In genomic region chr7:97414426-97414825, GRCm38 (mm10) we compare ENCODE assay signal across 16 mouse cellular contexts. TPM values are rescaled to one million over a fixed set of nuclear protein-coding genes. Genes with fewer than 3 reads are reported as not detected.
DNase-seq lines count a peak whose midpoint lies in the region; ATAC-seq and TF ChIP-seq lines count a peak whose summit lies in the region.
"Had no signal": no experiment of that assay in that cellular context is flagged by ENCODE, and none has a peak within 500 bp of the region (broad histone marks: within the 10 kb centered on the region; RNA-seq: fewer than 3 reads in every experiment).

No protein-coding gene starts in this region.

- peak overlapping the region; percentile 50; the same call in 1 of the 2 replicates for H3K27ac ChIP-seq in kidney, adult 2 months (ENCODE audit: insufficient read depth, low read depth, low read length)
- H3K27ac ChIP-seq in kidney, embryonic 15.5 days, result no peak overlapping the region
- H3K27ac ChIP-seq in brown adipose tissue, adult 24 weeks (replicated peaks; ENCODE audit: low read depth, low read length), result peak overlapping the region; percentile 76
- H3K27ac ChIP-seq in neural tube, embryonic 15.5 days (replicated peaks), result no peak overlapping the region
- H3K27ac ChIP-seq: embryonic facial prominence, embryonic 10.5 days; hindbrain, embryonic 14.5 days; left cerebral cortex, adult 2 months; lung, embryonic 15.5 days; midbrain, embryonic 10.5 days had no signal

- no peak for ATAC-seq in kidney, embryonic 15.5 days (replicated peaks; ENCODE audit: low FRiP score)
- ATAC-seq in neural tube, embryonic 15.5 days (ENCODE audit: low FRiP score), result no peak

- peaks cover 1% of the 10 kb centered on the region; the same call in 1 of the 2 replicates for H3K36me3 ChIP-seq in kidney, adult 2 months (ENCODE audit: control insufficient read depth, insufficient read depth, low read length)
- peaks cover 27% of the 10 kb centered on the region for H3K36me3 ChIP-seq in kidney, embryonic 15.5 days
- H3K36me3 ChIP-seq in neural tube, embryonic 15.5 days, result peaks cover 25% of the 10 kb centered on the region

- no peaks in the 10 kb centered on the region for H3K27me3 ChIP-seq in kidney, adult 2 months (replicated peaks; ENCODE audit: control insufficient read depth, insufficient read depth, low read length)
- H3K27me3 ChIP-seq in kidney, embryonic 15.5 days, result no peaks in the 10 kb centered on the region
- no peaks in the 10 kb centered on the region for H3K27me3 ChIP-seq in neural tube, embryonic 15.5 days (replicated peaks)
- H3K27me3 ChIP-seq: lung, embryonic 15.5 days had no signal

- 37% methylated on average over 1 of the region's 1 CpGs for WGBS in kidney, adult 2 months
- WGBS in kidney, embryonic 15.5 days, result 73% methylated on average over 1 of the region's 1 CpGs
- WGBS in neural tube, embryonic 15.5 days, result 80% methylated on average over 1 of the region's 1 CpGs

- TF ChIP-seq CTCF in kidney, adult 2 months (conservative IDR thresholded peaks at IDR 0.05; ENCODE audit: insufficient read depth, insufficient read length, low read depth, low read length), result no peak

- no peaks in the 10 kb centered on the region for H3K9me3 ChIP-seq in kidney, embryonic 15.5 days (replicated peaks)
- H3K9me3 ChIP-seq in neural tube, embryonic 15.5 days (replicated peaks), result no peaks in the 10 kb centered on the region
- H3K9me3 ChIP-seq: embryonic facial prominence, embryonic 10.5 days; lung, embryonic 15.5 days; midbrain, embryonic 10.5 days had no signal

- H3K4me1 ChIP-seq in kidney, adult 2 months (ENCODE audit: control insufficient read depth, insufficient read depth, low read length), result peaks cover 3% of the 10 kb centered on the region; the same call in 1 of the 2 replicates
- no peaks in the 10 kb centered on the region; the same call in 1 of the 2 replicates for H3K4me1 ChIP-seq in kidney, embryonic 15.5 days
- peaks cover 14% of the 10 kb centered on the region for H3K4me1 ChIP-seq in brown adipose tissue, adult 24 weeks (ENCODE audit: control insufficient read depth, insufficient read depth, insufficient read length, low read length)
- peaks cover 5% of the 10 kb centered on the region; the same call in 1 of the 2 replicates for H3K4me1 ChIP-seq in neural tube, embryonic 15.5 days

- H3K4me3 ChIP-seq in kidney, adult 2 months (ENCODE audit: insufficient read depth, low read depth, low read length), result peak overlapping the region; percentile 11; the same call in 1 of the 2 replicates
- H3K4me3 ChIP-seq in kidney, embryonic 15.5 days (replicated peaks), result no peak overlapping the region
- peak overlapping the region; percentile 67 for H3K4me3 ChIP-seq in brown adipose tissue, adult 24 weeks (ENCODE audit: insufficient read depth, low read depth, low read length)
- H3K4me3 ChIP-seq in neural tube, embryonic 15.5 days (replicated peaks), result no peak overlapping the region
- H3K4me3 ChIP-seq: embryonic facial prominence, embryonic 10.5 days; left cerebral cortex, adult 2 months; lung, embryonic 15.5 days; midbrain, embryonic 10.5 days had no signal

- DNase-seq in adrenal gland, adult 8-10 months, result peak; percentile 57
- DNase-seq in adrenal gland, postnatal 4 days (ENCODE audit: low spot score in 2 of 2), result no peak
- DNase-seq in kidney, adult 2 months, result peak; percentile 88
- peak; percentile 72 for DNase-seq in kidney, postnatal 14 days
- no peak for DNase-seq in T-cell, adult 2 months (ENCODE audit: low spot score)
- DNase-seq: cerebellum, postnatal 25 days; liver; thymus, adult 18-20 months had no signal

- no peak for TF ChIP-seq POLR2A in kidney, adult 2 months (IDR thresholded peaks at IDR 0.05; ENCODE audit: low read depth, low read length)

- H3K9ac ChIP-seq in kidney, embryonic 15.5 days, result no peak overlapping the region
- H3K9ac ChIP-seq in neural tube, embryonic 15.5 days (replicated peaks), result no peak overlapping the region
- H3K9ac ChIP-seq: hindbrain, embryonic 14.5 days; lung, embryonic 15.5 days had no signal

- no peak overlapping the region for H3K4me2 ChIP-seq in kidney, embryonic 15.5 days
- no peak overlapping the region for H3K4me2 ChIP-seq in neural tube, embryonic 15.5 days
- H3K4me2 ChIP-seq: hindbrain, embryonic 14.5 days; lung, embryonic 15.5 days had no signal

RNA-seq across cellular contexts. Expression of gene Thrsp, which starts 3.1 kb away (rescaled TPM):
- 100 to 1,000 TPM in 3 of 4 experiments, 10 to 100 TPM in 1; 69.8 to 491 (median 335) TPM for total RNA-seq in adrenal gland, adult 8-10 months (2022)
- total RNA-seq in adrenal gland, postnatal 4 days (2021), result 10 to 100 TPM; 36.9 to 51.7 TPM
- 225 and 246 TPM in 2 replicates for polyA plus RNA-seq in kidney, adult 2 months (2012; rRNA removed)
- polyA plus RNA-seq in kidney, embryonic 15.5 days (2015; fragmentation: Nextera tagmentation; extraction: Ambion mirVana), result 0.72 and 1.0 TPM in 2 replicates
- polyA plus RNA-seq in brown adipose tissue, adult 24 weeks (2012; ENCODE audit: insufficient read depth, insufficient read length, missing spikeins), result 5,792 and 7,164 TPM in 2 replicates
- 1.5 and 2.1 TPM in 2 replicates for polyA plus RNA-seq in neural tube, embryonic 15.5 days (2015; fragmentation: Nextera tagmentation; extraction: Ambion mirVana)

RNA-seq across cellular contexts. Expression of gene Ndufc2, which starts 14.6 kb away (rescaled TPM):
- total RNA-seq in adrenal gland, adult 8-10 months (2022), result 100 to 1,000 TPM; 202 to 264 (median 251) TPM
- total RNA-seq in adrenal gland, postnatal 4 days (2021), result 100 to 1,000 TPM; 314 to 350 TPM
- polyA plus RNA-seq in kidney, adult 2 months (2012; rRNA removed), result 300 and 389 TPM in 2 replicates
- polyA plus RNA-seq in kidney, embryonic 15.5 days (2015; fragmentation: Nextera tagmentation; extraction: Ambion mirVana), result 359 and 418 TPM in 2 replicates
- polyA plus RNA-seq in brown adipose tissue, adult 24 weeks (2012; ENCODE audit: insufficient read depth, insufficient read length, missing spikeins), result 931 and 1,246 TPM in 2 replicates
- polyA plus RNA-seq in neural tube, embryonic 15.5 days (2015; fragmentation: Nextera tagmentation; extraction: Ambion mirVana), result 469 and 526 TPM in 2 replicates

RNA-seq across cellular contexts. Expression of gene Kctd14, which starts 36.7 kb away (rescaled TPM):
- 1 to 10 TPM; 1.8 to 4.0 (median 3.0) TPM for total RNA-seq in adrenal gland, adult 8-10 months (2022)
- total RNA-seq in adrenal gland, postnatal 4 days (2021), result 1 to 10 TPM; 3.6 to 4.5 TPM
- 1.1 and 1.5 TPM in 2 replicates for polyA plus RNA-seq in kidney, adult 2 months (2012; rRNA removed)
- 2.0 and 2.3 TPM in 2 replicates for polyA plus RNA-seq in kidney, embryonic 15.5 days (2015; fragmentation: Nextera tagmentation; extraction: Ambion mirVana)
- 0.67 and 2.2 TPM in 2 replicates for polyA plus RNA-seq in brown adipose tissue, adult 24 weeks (2012; ENCODE audit: insufficient read depth, insufficient read length, missing spikeins)
- polyA plus RNA-seq in neural tube, embryonic 15.5 days (2015; fragmentation: Nextera tagmentation; extraction: Ambion mirVana), result 2.1 and 3.0 TPM in 2 replicates

RNA-seq across cellular contexts. Expression of gene Alg8, which starts 43.0 kb away (rescaled TPM):
- 10 to 100 TPM; 11.2 to 18.6 (median 15.8) TPM for total RNA-seq in adrenal gland, adult 8-10 months (2022)
- 10 to 100 TPM; 19.3 to 20.3 TPM for total RNA-seq in adrenal gland, postnatal 4 days (2021)
- 9.9 and 10.4 TPM in 2 replicates for polyA plus RNA-seq in kidney, adult 2 months (2012; rRNA removed)
- polyA plus RNA-seq in kidney, embryonic 15.5 days (2015; fragmentation: Nextera tagmentation; extraction: Ambion mirVana), result 49.3 and 51.7 TPM in 2 replicates
- 5.0 and 9.6 TPM in 2 replicates for polyA plus RNA-seq in brown adipose tissue, adult 24 weeks (2012; ENCODE audit: insufficient read depth, insufficient read length, missing spikeins)
- polyA plus RNA-seq in neural tube, embryonic 15.5 days (2015; fragmentation: Nextera tagmentation; extraction: Ambion mirVana), result 12.8 and 19.4 TPM in 2 replicates

Comparison
In these comparisons a context has a peak if more than half of its experiments do, and no peak if none do; other contexts are left out.
1. DNase-seq: peak in adrenal gland, adult 8-10 months (single experiment), kidney, adult 2 months (single experiment) and kidney, postnatal 14 days (single experiment); none in adrenal gland, postnatal 4 days (0 of 2) and T-cell, adult 2 months (single experiment).
2. H3K27ac ChIP-seq: peak in kidney, adult 2 months (single experiment) and brown adipose tissue, adult 24 weeks (single experiment); none in kidney, embryonic 15.5 days (single experiment) and neural tube, embryonic 15.5 days (single experiment).
3. H3K4me3 ChIP-seq: peak in kidney, adult 2 months (single experiment) and brown adipose tissue, adult 24 weeks (single experiment); none in kidney, embryonic 15.5 days (single experiment) and neural tube, embryonic 15.5 days (single experiment).
4. RNA of gene Thrsp, which starts 3.1 kb away (polyA plus RNA-seq): 5,792 to 7,164 TPM in brown adipose tissue, adult 24 weeks and 225 to 246 TPM in kidney, adult 2 months; 1.5 to 2.1 TPM in neural tube, embryonic 15.5 days and 0.72 to 1.0 TPM in kidney, embryonic 15.5 days; every median in the first group is over 10 times any median in the second.